Mouse (Mus musculus) forebrain, embryonic 12.5 days (tissue): ENCODE data around the gene Wfs1. TPM values are rescaled to one million over a fixed set of nuclear protein-coding genes. Genes with fewer than 3 reads are reported as not detected.

Experiments used
- ATAC-seq: fragments of 200-750 bp; cut with Nextera tagmentation; 2 replicates; pipeline ENCODE4 v1.8.0; 2017; ENCODE audit warnings: moderate TSS enrichment; ENCODE audit not compliant: low FRiP score
- H3K27ac ChIP-seq: fragments of 300-500 bp; sonication (generic); 2 replicates; pipeline ENCODE4 v1.5.1; 2016; ENCODE audit warnings: mild to moderate bottlenecking
- H3K27me3 ChIP-seq: fragments of 300-500 bp; sonication (generic); 2 replicates; pipeline ENCODE4 v1.6.1; 2016; ENCODE audit warnings: mild to moderate bottlenecking
- H3K36me3 ChIP-seq: fragments of 300-500 bp; sonication (generic); replicated peaks from 2 replicates; pipeline ENCODE4 v1.6.1; 2016; ENCODE audit warnings: mild to moderate bottlenecking
- H3K4me1 ChIP-seq: fragments of 300-500 bp; sonication (generic); 2 replicates; pipeline ENCODE4 v1.6.1; 2016
- H3K4me2 ChIP-seq: fragments of 300-500 bp; sonication (generic); 2 replicates; pipeline ENCODE4 v1.6.1; 2016; ENCODE audit warnings: mild to moderate bottlenecking, moderate library complexity
- H3K4me3 ChIP-seq: fragments of 300-500 bp; sonication (generic); replicated peaks from 2 replicates; pipeline ENCODE4 v1.5.1; 2016; ENCODE audit warnings: mild to moderate bottlenecking
- H3K9ac ChIP-seq: fragments of 300-500 bp; sonication (generic); 2 replicates; pipeline ENCODE4 v1.6.1; 2016; ENCODE audit warnings: mild to moderate bottlenecking
- H3K9me3 ChIP-seq: fragments of 300-500 bp; sonication (generic); 2 replicates; pipeline ENCODE4 v1.6.1; 2016
- WGBS: fragments of 180-500 bp; shearing (Covaris S2); methylation state at CpG from one replicate; pipeline ENCODE4 v1.1.7; 2016; 5-methylcytosine and 5-hydroxymethylcytosine counted together
- polyA plus RNA-seq: library from polyadenylated mRNA; unstranded; fragments of >200 nt; fragmentation: Nextera tagmentation; extraction: Ambion mirVana; gene quantifications from 2 replicates; pipeline ENCODE4 v1.2.1, GENCODE M21; 2016

Wfs1 gene
- polyA plus RNA-seq, 1 experiment from 2014 or later: 7.8 TPM

DNA sequence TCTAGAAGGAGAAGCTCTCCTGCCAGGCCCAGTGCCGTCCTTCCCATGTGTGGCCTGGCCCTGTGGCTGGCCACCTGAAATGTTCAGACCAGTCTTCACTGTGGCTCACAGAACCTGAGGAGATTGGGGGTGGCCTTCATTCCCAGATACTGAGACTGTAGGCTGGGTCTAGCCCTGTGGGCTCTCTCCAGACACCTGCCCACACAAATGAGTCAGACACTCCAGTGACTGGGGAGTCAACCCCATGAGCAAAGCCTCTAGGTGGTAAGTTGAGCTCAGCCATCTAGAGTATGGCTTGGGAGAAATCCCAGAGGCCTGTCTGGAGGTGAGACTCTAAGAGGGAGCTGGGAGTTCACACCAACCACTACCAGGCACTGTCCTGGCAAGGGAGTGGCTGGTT is 67.1 kb downstream of the Wfs1 start:
- H3K36me3 ChIP-seq: no peaks in the 10 kb centered on the region
- 81% methylated on average over 1 of the region's 1 CpGs for WGBS
- H3K4me2 ChIP-seq: no peak overlapping the region
- no peak overlapping the region for H3K4me3 ChIP-seq
- peaks cover 17% of the 10 kb centered on the region for H3K4me1 ChIP-seq
- no peak overlapping the region for H3K27ac ChIP-seq
- no peaks in the 10 kb centered on the region for H3K9me3 ChIP-seq
- ATAC-seq: no peak
- no peak overlapping the region for H3K9ac ChIP-seq
- no peaks in the 10 kb centered on the region for H3K27me3 ChIP-seq

DNA sequence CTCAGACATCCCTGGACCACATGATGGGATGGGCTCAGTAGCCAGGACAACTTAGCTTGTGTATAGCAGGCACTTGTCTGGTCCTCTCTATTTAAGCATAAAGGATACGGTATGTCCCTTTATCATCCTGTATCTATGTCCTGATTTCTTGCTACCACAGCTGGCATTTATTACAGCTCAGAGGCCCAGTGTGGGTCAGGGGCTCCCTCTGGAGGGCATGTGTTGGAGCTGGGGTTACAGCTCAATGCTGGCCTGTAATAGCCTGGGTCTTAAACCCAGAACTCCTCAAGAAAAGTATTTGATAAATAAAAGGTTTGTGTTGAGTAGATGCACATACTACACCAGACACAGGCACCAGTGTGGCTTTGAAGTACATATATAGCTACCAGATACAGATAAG is 68.9 kb downstream of the Wfs1 start:
- 68% methylated on average over 1 of the region's 1 CpGs for WGBS
- H3K9ac ChIP-seq: no peak overlapping the region
- H3K27me3 ChIP-seq: no peaks in the 10 kb centered on the region
- no peaks in the 10 kb centered on the region for H3K36me3 ChIP-seq
- no peak overlapping the region for H3K4me2 ChIP-seq
- H3K4me3 ChIP-seq: no peak overlapping the region
- no peak overlapping the region for H3K27ac ChIP-seq
- no peak for ATAC-seq
- no peaks in the 10 kb centered on the region for H3K9me3 ChIP-seq
- H3K4me1 ChIP-seq: peaks cover 17% of the 10 kb centered on the region

DNA sequence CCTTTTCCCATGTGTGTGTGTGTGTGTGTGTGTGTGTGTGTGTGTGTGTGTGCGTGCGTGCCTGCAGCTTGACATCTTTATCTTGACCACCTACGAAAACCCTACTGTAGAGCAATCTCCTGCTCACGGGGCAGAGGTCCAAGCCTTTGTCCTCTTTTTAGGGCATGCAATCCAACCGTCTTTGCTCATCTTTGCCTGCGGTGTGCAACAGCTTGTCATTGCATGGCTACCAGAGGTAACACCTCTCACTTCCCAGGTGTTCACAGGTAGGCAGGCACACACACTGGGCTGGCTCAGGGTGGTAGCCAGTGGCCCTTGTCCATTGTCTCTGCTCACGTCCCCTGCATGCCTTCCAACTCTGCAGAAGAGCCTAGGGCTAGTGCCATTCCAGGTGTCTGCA is 71.0 kb downstream of the Wfs1 start:
- ATAC-seq: no peak
- WGBS: 79% methylated on average over 7 of the region's 7 CpGs
- Histone ChIP-seq H3K9ac (no peak overlapping the region), H3K4me1 (peaks cover 8% of the 10 kb centered on the region), H3K27ac (no peak overlapping the region), H3K4me3 (no peak overlapping the region), H3K36me3 (no peaks in the 10 kb centered on the region), H3K9me3 (no peaks in the 10 kb centered on the region), H3K4me2 (no peak overlapping the region), H3K27me3 (no peaks in the 10 kb centered on the region)

DNA sequence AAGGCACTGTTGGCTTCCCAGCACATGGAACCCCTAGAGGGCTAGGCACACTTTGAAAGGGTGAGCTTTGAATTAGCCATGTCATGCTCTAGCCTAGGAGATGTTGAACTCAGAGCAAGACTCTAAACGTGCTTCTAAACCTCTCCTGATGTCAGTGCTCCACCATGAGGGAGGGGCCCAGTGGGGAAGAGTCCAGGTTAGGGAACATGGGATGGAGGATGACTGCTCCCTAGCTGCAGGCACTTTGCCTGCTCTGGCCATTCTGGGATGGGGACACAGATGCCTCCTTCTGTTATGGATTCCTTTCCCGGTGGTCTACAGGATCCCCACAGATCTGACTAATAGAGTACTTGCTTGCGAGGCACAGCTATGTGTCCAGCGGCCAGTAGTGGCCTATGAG is 71.8 kb downstream of the Wfs1 start:
- H3K9me3 ChIP-seq: no peaks in the 10 kb centered on the region
- 0 out of 2 replicates have a peak, but pooled peaks cover 6% of the 10 kb centered on the region for H3K27me3 ChIP-seq
- no peak for ATAC-seq
- H3K9ac ChIP-seq: no peak overlapping the region
- 73% methylated on average over 4 of the region's 4 CpGs for WGBS
- H3K27ac ChIP-seq: no peak overlapping the region
- H3K36me3 ChIP-seq: no peaks in the 10 kb centered on the region
- H3K4me2 ChIP-seq: no peak overlapping the region
- H3K4me3 ChIP-seq: no peak overlapping the region
- H3K4me1 ChIP-seq: peaks cover 10% of the 10 kb centered on the region

DNA sequence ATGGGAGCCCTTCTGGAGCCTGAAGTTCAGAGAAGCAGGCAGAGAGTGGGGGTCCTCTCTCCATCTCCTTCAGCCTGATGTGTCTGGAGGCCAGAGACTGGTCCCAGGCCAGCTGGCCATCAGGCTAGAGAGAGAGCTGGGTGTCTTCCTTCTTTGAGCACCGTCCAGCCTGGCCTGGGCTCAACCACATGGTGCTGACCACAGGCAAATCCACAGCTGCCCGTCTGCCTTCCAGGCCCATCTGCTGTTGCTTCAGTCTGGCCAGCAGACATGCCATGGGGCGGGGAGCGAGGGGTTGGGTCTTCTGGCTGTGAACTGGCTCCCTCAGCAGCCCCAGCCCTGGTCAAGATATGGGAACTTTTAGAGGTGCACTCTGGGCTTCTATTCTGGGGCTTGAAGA is 72.4 kb downstream of the Wfs1 start:
- no peak for ATAC-seq
- no peak overlapping the region for H3K4me3 ChIP-seq
- no peak overlapping the region for H3K27ac ChIP-seq
- H3K27me3 ChIP-seq: 0 out of 2 replicates have a peak, but pooled peaks cover 6% of the 10 kb centered on the region
- WGBS: 98% methylated on average over 4 of the region's 4 CpGs
- H3K9me3 ChIP-seq: no peaks in the 10 kb centered on the region
- H3K9ac ChIP-seq: no peak overlapping the region
- peaks cover 10% of the 10 kb centered on the region for H3K4me1 ChIP-seq
- no peaks in the 10 kb centered on the region for H3K36me3 ChIP-seq
- H3K4me2 ChIP-seq: no peak overlapping the region

Other genes starting within 250 kb of the Wfs1 start
- gene Bloc1s4, start 240.6 kb downstream of the Wfs1 start, polyA plus RNA-seq: 25.3 TPM in 2 replicates
- 485 and 504 TPM in 2 replicates for gene Mrfap1, start 192.4 kb downstream of the Wfs1 start, polyA plus RNA-seq
- gene Man2b2, start 158.6 kb downstream of the Wfs1 start, polyA plus RNA-seq: 9.5 and 9.9 TPM in 2 replicates
- gene Ppp2r2c, start 120.7 kb downstream of the Wfs1 start, polyA plus RNA-seq: 3.8 and 4.8 TPM in 2 replicates
- 0.29 and 0.31 TPM in 2 replicates for gene Gm1043, start 96.2 kb upstream of the Wfs1 start, polyA plus RNA-seq